Mouse (Mus musculus): Measurements from ENCODE around the gene Gm10260.

The Gm10260 gene

GRCm38 (mm10) chr13:97768046-97768682 is 7.7 kb upstream of the Gm10260 start:
- DNase-seq (ENCODE audit: low spot score in 2 of 2), result no peak

GRCm38 (mm10) chr13:97766600-97766999 is 6.2 kb upstream of the Gm10260 start:
- no peak for DNase-seq (ENCODE audit: low spot score in 2 of 2)

GRCm38 (mm10) chr13:97765913-97766312 is 5.5 kb upstream of the Gm10260 start:
- DNase-seq (ENCODE audit: low spot score in 2 of 2), result no peak

GRCm38 (mm10) chr13:97764067-97764466 is 3.6 kb upstream of the Gm10260 start:
- DNase-seq (ENCODE audit: low spot score in 2 of 2), result no peak

- no peak for DNase-seq (ENCODE audit: low spot score in 2 of 2)
Observed at GRCm38 (mm10) chr13:97763436-97763835, 3.0 kb upstream of the Gm10260 start.

- DNase-seq (ENCODE audit: low spot score in 2 of 2), result no peak
Observed at GRCm38 (mm10) chr13:97762121-97762520, 1.7 kb upstream of the Gm10260 start.

- DNase-seq (ENCODE audit: low spot score in 2 of 2), result no peak
Observed at GRCm38 (mm10) chr13:97757033-97757432, 3.4 kb downstream of the Gm10260 start.

GRCm38 (mm10) chr13:97756091-97756490 is 4.3 kb downstream of the Gm10260 start:
- no peak for DNase-seq (ENCODE audit: low spot score in 2 of 2)

GRCm38 (mm10) chr13:97750851-97751381 is 9.5 kb downstream of the Gm10260 start:
- DNase-seq (ENCODE audit: low spot score in 2 of 2), result no peak

- DNase-seq (ENCODE audit: low spot score in 2 of 2), result no peak
Observed at GRCm38 (mm10) chr13:97747037-97747860, 13.2 kb downstream of the Gm10260 start.

GRCm38 (mm10) chr13:97744669-97745068 is 15.8 kb downstream of the Gm10260 start:
- DNase-seq (ENCODE audit: low spot score in 2 of 2), result no peak

GRCm38 (mm10) chr13:97744036-97744435 is 16.4 kb downstream of the Gm10260 start:
- no peak for DNase-seq (ENCODE audit: low spot score in 2 of 2)

GRCm38 (mm10) chr13:97743229-97743988 is 17.0 kb downstream of the Gm10260 start:
- no peak for DNase-seq (ENCODE audit: low spot score in 2 of 2)

GRCm38 (mm10) chr13:97735931-97736330 is 24.5 kb downstream of the Gm10260 start:
- DNase-seq (ENCODE audit: low spot score in 2 of 2), result no peak

GRCm38 (mm10) chr13:97734760-97735159 is 25.7 kb downstream of the Gm10260 start:
- DNase-seq (ENCODE audit: low spot score in 2 of 2), result no peak

- no peak for DNase-seq (ENCODE audit: low spot score in 2 of 2)
Observed at GRCm38 (mm10) chr13:97725160-97725825, 35.1 kb downstream of the Gm10260 start.

GRCm38 (mm10) chr13:97724551-97724950 is 35.9 kb downstream of the Gm10260 start:
- DNase-seq (ENCODE audit: low spot score in 2 of 2), result no peak

GRCm38 (mm10) chr13:97712506-97713275 is 47.7 kb downstream of the Gm10260 start:
- no peak for DNase-seq (ENCODE audit: low spot score in 2 of 2)

GRCm38 (mm10) chr13:97711510-97711909 is 48.9 kb downstream of the Gm10260 start:
- no peak for DNase-seq (ENCODE audit: low spot score in 2 of 2)
